Mouse (Mus musculus) liver, embryonic 14.5 days (tissue): ENCODE data around the gene Dnaic1.

Experiments
- CTCF ChIP-seq: IDR thresholded peaks from 2 replicates; pipeline ENCODE4 v1.5.1; 2016; ENCODE audit warnings: antibody characterized with exemption, low read depth, control low read depth
- EP300 ChIP-seq: IDR thresholded peaks from 2 replicates; pipeline ENCODE4 v1.6.1; 2016; ENCODE audit warnings: antibody characterized with exemption, low read depth

- TF ChIP-seq EP300, result no peak
- no peak for TF ChIP-seq CTCF
These were observed 42.5 kb upstream of the Dnaic1 start for GRCm38 (mm10) chr4:41527076-41527475.
